Mouse (Mus musculus): ENCODE results near the gene Lgi1. TPM values are rescaled to one million over a fixed set of nuclear protein-coding genes. Genes with fewer than 3 reads are reported as not detected.

Lgi1 gene
- polyA plus RNA-seq, 1 experiment from 2014 or later = 0.46 TPM

GRCm38 (mm10) chr19:38274747-38275421 lies 10.5 kb downstream of the Lgi1 start:
- 76% methylated on average over 15 of the region's 15 CpGs for WGBS
- Histone ChIP-seq H3K4me1 (ENCODE audit: control insufficient read depth, insufficient read depth, low read length) (no peaks in the 10 kb centered on the region), H3K27me3 (replicated peaks; ENCODE audit: control insufficient read depth, insufficient read depth, low read length) (no peaks in the 10 kb centered on the region), H3K4me3 (ENCODE audit: low read length) (no peak overlapping the region), H3K9me3 (ENCODE audit: control insufficient read depth, low read length) (no peaks in the 10 kb centered on the region), H3K27ac (ENCODE audit: low read length) (no peak overlapping the region), H3K36me3 (ENCODE audit: control insufficient read depth, insufficient read depth, low read length) (no peaks in the 10 kb centered on the region), H3K4me2 (ENCODE audit: low read depth, low read length) (no peak overlapping the region), H3K9ac (ENCODE audit: low read depth, low read length) (no peak overlapping the region)
- no peak for ATAC-seq

- H3K4me2 ChIP-seq (ENCODE audit: low read depth, low read length) = no peak overlapping the region
- no peak overlapping the region for H3K4me3 ChIP-seq (ENCODE audit: low read length)
- no peak overlapping the region for H3K27ac ChIP-seq (ENCODE audit: low read length)
- no peaks in the 10 kb centered on the region for H3K9me3 ChIP-seq (ENCODE audit: control insufficient read depth, low read length)
- H3K27me3 ChIP-seq (replicated peaks; ENCODE audit: control insufficient read depth, insufficient read depth, low read length) = no peaks in the 10 kb centered on the region
- 81% methylated on average over 4 of the region's 4 CpGs for WGBS
- H3K4me1 ChIP-seq (ENCODE audit: control insufficient read depth, insufficient read depth, low read length) = no peaks in the 10 kb centered on the region
- H3K9ac ChIP-seq (ENCODE audit: low read depth, low read length) = no peak overlapping the region
- no peak for ATAC-seq
- H3K36me3 ChIP-seq (ENCODE audit: control insufficient read depth, insufficient read depth, low read length) = no peaks in the 10 kb centered on the region
Observed at GRCm38 (mm10) chr19:38276226-38276625, 11.9 kb downstream of the Lgi1 start.

- Histone ChIP-seq H3K27ac (ENCODE audit: low read length) (no peak overlapping the region), H3K9ac (ENCODE audit: low read depth, low read length) (no peak overlapping the region), H3K27me3 (replicated peaks; ENCODE audit: control insufficient read depth, insufficient read depth, low read length) (no peaks in the 10 kb centered on the region), H3K4me1 (ENCODE audit: control insufficient read depth, insufficient read depth, low read length) (no peaks in the 10 kb centered on the region), H3K36me3 (ENCODE audit: control insufficient read depth, insufficient read depth, low read length) (no peaks in the 10 kb centered on the region), H3K9me3 (ENCODE audit: control insufficient read depth, low read length) (no peaks in the 10 kb centered on the region), H3K4me3 (ENCODE audit: low read length) (no peak overlapping the region), H3K4me2 (ENCODE audit: low read depth, low read length) (no peak overlapping the region)
- no peak for ATAC-seq
- WGBS = 89% methylated on average over 10 of the region's 10 CpGs
Observed at GRCm38 (mm10) chr19:38280242-38280641, 15.9 kb downstream of the Lgi1 start.

GRCm38 (mm10) chr19:38282407-38282806 lies 18.1 kb downstream of the Lgi1 start:
- H3K27me3 ChIP-seq (replicated peaks; ENCODE audit: control insufficient read depth, insufficient read depth, low read length) = no peaks in the 10 kb centered on the region
- no peak for ATAC-seq
- H3K4me3 ChIP-seq (ENCODE audit: low read length) = no peak overlapping the region
- no peak overlapping the region for H3K27ac ChIP-seq (ENCODE audit: low read length)
- H3K4me1 ChIP-seq (ENCODE audit: control insufficient read depth, insufficient read depth, low read length) = no peaks in the 10 kb centered on the region
- H3K9ac ChIP-seq (ENCODE audit: low read depth, low read length) = no peak overlapping the region
- H3K36me3 ChIP-seq (ENCODE audit: control insufficient read depth, insufficient read depth, low read length) = no peaks in the 10 kb centered on the region
- WGBS = 33% methylated on average over 2 of the region's 2 CpGs
- no peaks in the 10 kb centered on the region for H3K9me3 ChIP-seq (ENCODE audit: control insufficient read depth, low read length)
- no peak overlapping the region for H3K4me2 ChIP-seq (ENCODE audit: low read depth, low read length)

GRCm38 (mm10) chr19:38288556-38288955 lies 24.2 kb downstream of the Lgi1 start:
- 80% methylated on average over 6 of the region's 6 CpGs for WGBS
- H3K4me3 ChIP-seq (ENCODE audit: low read length) = no peak overlapping the region
- no peak overlapping the region for H3K9ac ChIP-seq (ENCODE audit: low read depth, low read length)
- no peaks in the 10 kb centered on the region for H3K27me3 ChIP-seq (replicated peaks; ENCODE audit: control insufficient read depth, insufficient read depth, low read length)
- no peak for ATAC-seq
- no peaks in the 10 kb centered on the region for H3K36me3 ChIP-seq (ENCODE audit: control insufficient read depth, insufficient read depth, low read length)
- no peaks in the 10 kb centered on the region for H3K4me1 ChIP-seq (ENCODE audit: control insufficient read depth, insufficient read depth, low read length)
- H3K4me2 ChIP-seq (ENCODE audit: low read depth, low read length) = no peak overlapping the region
- no peak overlapping the region for H3K27ac ChIP-seq (ENCODE audit: low read length)
- no peaks in the 10 kb centered on the region for H3K9me3 ChIP-seq (ENCODE audit: control insufficient read depth, low read length)

GRCm38 (mm10) chr19:38291432-38291831 lies 27.1 kb downstream of the Lgi1 start:
- Histone ChIP-seq H3K27ac (ENCODE audit: low read length) (no peak overlapping the region), H3K27me3 (replicated peaks; ENCODE audit: control insufficient read depth, insufficient read depth, low read length) (no peaks in the 10 kb centered on the region), H3K4me3 (ENCODE audit: low read length) (no peak overlapping the region), H3K9me3 (ENCODE audit: control insufficient read depth, low read length) (no peaks in the 10 kb centered on the region), H3K9ac (ENCODE audit: low read depth, low read length) (no peak overlapping the region), H3K4me1 (ENCODE audit: control insufficient read depth, insufficient read depth, low read length) (no peaks in the 10 kb centered on the region), H3K36me3 (ENCODE audit: control insufficient read depth, insufficient read depth, low read length) (no peaks in the 10 kb centered on the region), H3K4me2 (ENCODE audit: low read depth, low read length) (no peak overlapping the region)
- 82% methylated on average over 6 of the region's 6 CpGs for WGBS
- no peak for ATAC-seq

- WGBS = 13% methylated on average over 3 of the region's 3 CpGs
- Histone ChIP-seq H3K9ac (ENCODE audit: low read depth, low read length) (no peak overlapping the region), H3K9me3 (ENCODE audit: control insufficient read depth, low read length) (no peaks in the 10 kb centered on the region), H3K4me2 (ENCODE audit: low read depth, low read length) (no peak overlapping the region), H3K36me3 (ENCODE audit: control insufficient read depth, insufficient read depth, low read length) (no peaks in the 10 kb centered on the region), H3K27ac (ENCODE audit: low read length) (no peak overlapping the region), H3K27me3 (replicated peaks; ENCODE audit: control insufficient read depth, insufficient read depth, low read length) (no peaks in the 10 kb centered on the region), H3K4me3 (ENCODE audit: low read length) (no peak overlapping the region), H3K4me1 (ENCODE audit: control insufficient read depth, insufficient read depth, low read length) (peaks cover 4% of the 10 kb centered on the region; the same call in 1 of the 2 replicates)
- ATAC-seq = no peak
Observed at GRCm38 (mm10) chr19:38298018-38298626, 33.8 kb downstream of the Lgi1 start.

- Histone ChIP-seq H3K4me1 (ENCODE audit: control insufficient read depth, insufficient read depth, low read length) (no peaks in the 10 kb centered on the region), H3K27ac (ENCODE audit: low read length) (no peak overlapping the region), H3K27me3 (replicated peaks; ENCODE audit: control insufficient read depth, insufficient read depth, low read length) (no peaks in the 10 kb centered on the region), H3K36me3 (ENCODE audit: control insufficient read depth, insufficient read depth, low read length) (no peaks in the 10 kb centered on the region), H3K9ac (ENCODE audit: low read depth, low read length) (no peak overlapping the region), H3K4me2 (ENCODE audit: low read depth, low read length) (no peak overlapping the region), H3K4me3 (ENCODE audit: low read length) (no peak overlapping the region), H3K9me3 (ENCODE audit: control insufficient read depth, low read length) (no peaks in the 10 kb centered on the region)
- ATAC-seq = no peak
- WGBS = 92% methylated on average over 8 of the region's 8 CpGs
Observed at GRCm38 (mm10) chr19:38308116-38308515, 43.8 kb downstream of the Lgi1 start.

- H3K4me3 ChIP-seq (ENCODE audit: low read length) = no peak overlapping the region
- no peaks in the 10 kb centered on the region for H3K4me1 ChIP-seq (ENCODE audit: control insufficient read depth, insufficient read depth, low read length)
- no peak overlapping the region for H3K9ac ChIP-seq (ENCODE audit: low read depth, low read length)
- 91% methylated on average over 7 of the region's 7 CpGs for WGBS
- H3K36me3 ChIP-seq (ENCODE audit: control insufficient read depth, insufficient read depth, low read length) = no peaks in the 10 kb centered on the region
- H3K27me3 ChIP-seq (replicated peaks; ENCODE audit: control insufficient read depth, insufficient read depth, low read length) = no peaks in the 10 kb centered on the region
- H3K4me2 ChIP-seq (ENCODE audit: low read depth, low read length) = no peak overlapping the region
- H3K27ac ChIP-seq (ENCODE audit: low read length) = no peak overlapping the region
- no peaks in the 10 kb centered on the region for H3K9me3 ChIP-seq (ENCODE audit: control insufficient read depth, low read length)
- no peak for ATAC-seq
Observed at GRCm38 (mm10) chr19:38315099-38315498, 50.8 kb downstream of the Lgi1 start.

Data from intestine, embryonic 16.5 days (tissue).